Mouse (Mus musculus) cerebellum, adult 8-10 months (tissue): ENCODE data around the gene Snx4.

Experiments
- DNase-seq: peaks from one replicate; pipeline ENCODE4 v3.0.0; 2022

Gene Snx4

GRCm38 (mm10) chr16:33344875-33345274, 93.6 kb downstream of the Snx4 start:
- no peak for DNase-seq

DNA sequence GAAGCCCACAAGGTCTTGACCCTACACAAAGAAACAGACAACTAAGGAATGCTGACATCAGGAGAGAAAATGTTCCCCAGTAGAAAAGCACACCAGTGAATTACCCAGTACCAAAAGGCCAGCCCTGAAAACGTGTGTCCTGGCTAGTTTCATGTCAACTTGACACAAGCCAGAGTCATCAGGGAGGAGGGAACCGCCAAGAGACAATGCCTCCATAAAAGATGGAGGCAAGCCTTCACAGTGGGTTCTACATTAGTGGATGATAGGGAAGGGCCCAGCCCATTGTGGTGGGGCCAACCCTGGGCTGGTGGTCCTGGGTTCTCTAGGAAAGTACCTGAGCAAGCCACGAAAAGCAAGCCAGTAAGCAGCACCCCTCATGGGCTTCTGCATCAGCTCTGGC, 95.1 kb downstream of the Snx4 start:
- DNase-seq, result no peak

DNA sequence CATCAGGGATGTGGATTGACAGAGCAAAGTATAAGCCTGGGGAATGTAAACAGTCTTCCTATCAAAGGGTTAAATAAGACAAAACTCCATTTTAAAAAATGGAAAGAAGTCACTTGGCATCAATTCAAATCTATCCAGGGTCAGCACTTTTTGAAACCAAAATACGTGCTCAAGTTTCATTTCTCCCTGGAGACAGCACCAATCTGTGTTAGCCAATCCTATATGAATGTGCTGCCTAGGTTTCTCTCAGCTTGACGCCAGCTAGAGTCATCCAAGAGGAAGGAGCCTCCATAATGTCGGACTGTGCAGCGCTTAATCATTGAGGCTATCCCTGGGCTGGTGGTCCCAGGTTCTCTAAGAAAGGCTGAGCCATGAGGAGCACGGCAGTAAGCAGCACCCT, 95.9 kb downstream of the Snx4 start:
- no peak for DNase-seq
